22 mouse cellular contexts compared by ENCODE assay signal in the genomic region with DNA sequence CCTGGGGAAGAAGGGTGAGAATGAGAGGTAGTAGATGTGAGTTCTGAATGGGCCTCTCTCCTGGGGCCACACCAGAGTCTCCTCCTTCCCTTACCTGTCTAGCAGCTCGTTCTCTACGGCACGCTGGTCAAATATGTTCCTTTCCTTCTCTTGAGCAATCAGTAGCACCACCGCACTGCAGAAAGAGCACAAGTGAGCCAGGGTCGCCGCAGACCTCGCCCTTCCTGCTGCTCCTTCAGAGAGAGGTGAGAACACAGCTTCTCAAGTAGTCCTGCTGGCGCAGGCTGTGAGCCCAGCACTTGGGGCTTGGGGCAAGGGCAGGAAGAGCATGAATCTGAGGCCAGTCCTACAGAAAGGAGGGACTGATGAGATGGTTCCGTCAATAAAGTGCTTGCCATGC. TPM values are rescaled to one million over a fixed set of nuclear protein-coding genes. Genes with fewer than 3 reads are reported as not detected.
DNase-seq lines count a peak whose midpoint lies in the region; ATAC-seq and TF ChIP-seq lines count a peak whose summit lies in the region.
"Had no signal": no experiment of that assay in that cellular context is flagged by ENCODE, and none has a peak within 500 bp of the region (broad histone marks: within the 10 kb centered on the region; RNA-seq: fewer than 3 reads in every experiment).

No protein-coding gene starts in this region.

- no peak overlapping the region for H3K4me3 ChIP-seq in lung, postnatal 0 days (ENCODE audit: low read depth, low read length)
- no peak overlapping the region for H3K4me3 ChIP-seq in intestine, embryonic 15.5 days (replicated peaks)
- H3K4me3 ChIP-seq: embryonic facial prominence, embryonic 12.5 days; embryonic facial prominence, embryonic 15.5 days; heart, embryonic 10.5 days; hindbrain, embryonic 12.5 days; hindbrain, embryonic 15.5 days had no signal

- intact Hi-C loops in left cerebral cortex, postnatal 14 days (cut with DNase I): no loop called here

- H3K4me2 ChIP-seq in lung, postnatal 0 days (replicated peaks; ENCODE audit: low read depth, low read length): no peak overlapping the region
- no peak overlapping the region for H3K4me2 ChIP-seq in intestine, embryonic 15.5 days (replicated peaks)
- H3K4me2 ChIP-seq: embryonic facial prominence, embryonic 12.5 days; embryonic facial prominence, embryonic 15.5 days; hindbrain, embryonic 12.5 days; hindbrain, embryonic 15.5 days had no signal

- ATAC-seq in lung, postnatal 0 days: peak; percentile 82
- no peak for ATAC-seq in intestine, embryonic 15.5 days
- ATAC-seq: forebrain, embryonic 14.5 days had no signal

- H3K4me1 ChIP-seq in lung, postnatal 0 days (ENCODE audit: insufficient read depth, low read depth, low read length): peaks cover 4% of the 10 kb centered on the region; the same call in 1 of the 2 replicates
- no peaks in the 10 kb centered on the region; the same call in 1 of the 2 replicates for H3K4me1 ChIP-seq in intestine, embryonic 15.5 days (replicated peaks)
- H3K4me1 ChIP-seq: embryonic facial prominence, embryonic 12.5 days; embryonic facial prominence, embryonic 15.5 days; heart, embryonic 10.5 days; hindbrain, embryonic 12.5 days; hindbrain, embryonic 15.5 days had no signal

- peak; percentile 69 to 77 for DNase-seq in lung, adult 18-20 months
- DNase-seq in lung, postnatal 14 days: no peak
- peak; percentile 67 for DNase-seq in lung, postnatal 0 days (ENCODE audit: low spot score)
- DNase-seq in lung, postnatal 36 days: peak; percentile 59
- DNase-seq in natural killer cell, adult 2 months (ENCODE audit: low spot score in 2 of 2): peak; percentile 10 to 44
- no peak for DNase-seq in left cerebral cortex, postnatal 14 days (ENCODE audit: low spot score in 2 of 2)
- no peak for DNase-seq in heart, adult 9 months (ENCODE audit: low spot score in 2 of 2)
- DNase-seq: adrenal gland, adult 2 months; adrenal gland, postnatal 14 days; cerebellum, adult 18-20 months; cerebellum, adult 9-10 months; cerebellum, postnatal 14 days; gastrocnemius, postnatal 25 days; heart, adult 18-20 months had no signal

- no peaks in the 10 kb centered on the region for H3K36me3 ChIP-seq in lung, postnatal 0 days (ENCODE audit: insufficient read depth, low read length)
- no peaks in the 10 kb centered on the region for H3K36me3 ChIP-seq in intestine, embryonic 15.5 days
- H3K36me3 ChIP-seq: embryonic facial prominence, embryonic 12.5 days had no signal

- H3K27ac ChIP-seq in lung, postnatal 0 days (ENCODE audit: low read length): no peak overlapping the region
- H3K27ac ChIP-seq in intestine, embryonic 15.5 days: no peak overlapping the region
- H3K27ac ChIP-seq: embryonic facial prominence, embryonic 12.5 days; embryonic facial prominence, embryonic 15.5 days; heart, embryonic 10.5 days; hindbrain, embryonic 12.5 days; hindbrain, embryonic 15.5 days had no signal

- H3K27me3 ChIP-seq in lung, postnatal 0 days (replicated peaks; ENCODE audit: insufficient read depth, low read length): no peaks in the 10 kb centered on the region
- H3K27me3 ChIP-seq in intestine, embryonic 15.5 days (replicated peaks): no peaks in the 10 kb centered on the region
- H3K27me3 ChIP-seq: embryonic facial prominence, embryonic 12.5 days; embryonic facial prominence, embryonic 15.5 days; hindbrain, embryonic 12.5 days; hindbrain, embryonic 15.5 days had no signal

- no peak for TF ChIP-seq CTCF in lung, postnatal 0 days (IDR thresholded peaks at IDR 0.05)

- no peak for TF ChIP-seq EP300 in lung, postnatal 0 days (IDR thresholded peaks at IDR 0.05)

- 47% methylated on average over 9 of the region's 9 CpGs for WGBS in lung, postnatal 0 days
- 84% methylated on average over 9 of the region's 9 CpGs for WGBS in intestine, embryonic 15.5 days

- no peak overlapping the region for H3K9ac ChIP-seq in lung, postnatal 0 days (replicated peaks; ENCODE audit: low read depth)
- no peak overlapping the region for H3K9ac ChIP-seq in intestine, embryonic 15.5 days
- H3K9ac ChIP-seq: embryonic facial prominence, embryonic 12.5 days; embryonic facial prominence, embryonic 15.5 days; hindbrain, embryonic 12.5 days; hindbrain, embryonic 15.5 days had no signal

- H3K9me3 ChIP-seq in lung, postnatal 0 days (ENCODE audit: low read length): no peaks in the 10 kb centered on the region
- no peaks in the 10 kb centered on the region for H3K9me3 ChIP-seq in intestine, embryonic 15.5 days
- H3K9me3 ChIP-seq: embryonic facial prominence, embryonic 12.5 days; embryonic facial prominence, embryonic 15.5 days; heart, embryonic 10.5 days; hindbrain, embryonic 12.5 days; hindbrain, embryonic 15.5 days had no signal

RNA-seq across cellular contexts. Expression of gene Gss, which starts 19.6 kb away (rescaled TPM):
- 37.1 and 39.4 TPM in 2 replicates for polyA plus RNA-seq in lung, postnatal 0 days (2015; fragmentation: Nextera tagmentation; extraction: Ambion mirVana)
- 10 to 100 TPM; 15.8 to 18.3 TPM for total RNA-seq in left cerebral cortex, postnatal 14 days (2021)
- 89.4 and 100 TPM in 2 replicates for polyA plus RNA-seq in intestine, embryonic 15.5 days (2015; fragmentation: Nextera tagmentation; extraction: Ambion mirVana)

RNA-seq across cellular contexts. Expression of gene Myh7b, which starts 38.0 kb away (rescaled TPM):
- 0.38 and 0.54 TPM in 2 replicates for polyA plus RNA-seq in lung, postnatal 0 days (2015; fragmentation: Nextera tagmentation; extraction: Ambion mirVana)
- 1 to 10 TPM; 4.5 to 5.6 TPM for total RNA-seq in left cerebral cortex, postnatal 14 days (2021)
- 0.72 and 1.2 TPM in 2 replicates for polyA plus RNA-seq in intestine, embryonic 15.5 days (2015; fragmentation: Nextera tagmentation; extraction: Ambion mirVana)

RNA-seq across cellular contexts. Expression of gene Ggt7, which starts 55.0 kb away (rescaled TPM):
- polyA plus RNA-seq in lung, postnatal 0 days (2015; fragmentation: Nextera tagmentation; extraction: Ambion mirVana): 1.0 and 1.2 TPM in 2 replicates
- total RNA-seq in left cerebral cortex, postnatal 14 days (2021): 100 to 1,000 TPM; 112 to 120 TPM
- polyA plus RNA-seq in intestine, embryonic 15.5 days (2015; fragmentation: Nextera tagmentation; extraction: Ambion mirVana): 4.6 TPM in 2 replicates
- total RNA-seq: hematopoietic stem cell, adult 5-6 weeks had no signal

RNA-seq across cellular contexts. Expression of gene Acss2, which starts 55.3 kb away (rescaled TPM):
- 15.0 and 16.8 TPM in 2 replicates for polyA plus RNA-seq in lung, postnatal 0 days (2015; fragmentation: Nextera tagmentation; extraction: Ambion mirVana)
- 10 to 100 TPM; 46.6 to 52.7 TPM for total RNA-seq in left cerebral cortex, postnatal 14 days (2021)
- polyA plus RNA-seq in intestine, embryonic 15.5 days (2015; fragmentation: Nextera tagmentation; extraction: Ambion mirVana): 20.2 and 20.7 TPM in 2 replicates

Comparison
In these comparisons a context has a peak if more than half of its experiments do, and no peak if none do; other contexts are left out.
1. DNase-seq: peak in lung, adult 18-20 months (2 of 2), lung, postnatal 0 days (single experiment), lung, postnatal 36 days (single experiment) and natural killer cell, adult 2 months (2 of 2); none in lung, postnatal 14 days (single experiment), left cerebral cortex, postnatal 14 days (0 of 2) and heart, adult 9 months (0 of 2).